Mouse (Mus musculus) cerebellum, postnatal 25 days (tissue): ENCODE measurements at regions not wholly inside any gene's neighbourhood (a gene's known extent, or its start where the extent isn't known, plus 50 kb on each side); places are given as distances from the start of the nearest gene placed in this dataset.

ENCODE experiments used
- DNase-seq, 2 experiments: peaks; one replicate each; pipeline ENCODE4 v3.0.0; 2021; ENCODE audit warnings: mixed read lengths in 2 of 2

DNA sequence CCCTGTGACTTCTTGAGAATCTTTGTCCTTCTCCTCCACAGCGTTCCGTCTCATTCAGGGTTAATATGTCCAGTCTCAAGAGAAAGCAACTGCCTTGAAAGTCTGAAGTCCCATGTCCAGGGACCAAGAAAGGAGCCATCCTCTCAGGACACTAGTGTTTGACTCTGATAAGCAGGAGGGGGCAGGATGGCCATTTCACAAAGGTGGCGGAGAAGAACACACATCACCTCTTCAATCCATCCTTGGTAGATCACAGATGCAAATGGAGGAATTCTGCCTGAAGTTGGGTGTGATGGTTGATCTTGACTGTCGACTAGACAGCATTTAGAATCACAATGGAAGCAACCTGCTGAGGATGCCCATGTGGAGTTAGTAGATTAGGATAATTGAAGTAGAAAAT, 360.9 kb downstream of the Cd83 start:
- no peak for DNase-seq

DNA sequence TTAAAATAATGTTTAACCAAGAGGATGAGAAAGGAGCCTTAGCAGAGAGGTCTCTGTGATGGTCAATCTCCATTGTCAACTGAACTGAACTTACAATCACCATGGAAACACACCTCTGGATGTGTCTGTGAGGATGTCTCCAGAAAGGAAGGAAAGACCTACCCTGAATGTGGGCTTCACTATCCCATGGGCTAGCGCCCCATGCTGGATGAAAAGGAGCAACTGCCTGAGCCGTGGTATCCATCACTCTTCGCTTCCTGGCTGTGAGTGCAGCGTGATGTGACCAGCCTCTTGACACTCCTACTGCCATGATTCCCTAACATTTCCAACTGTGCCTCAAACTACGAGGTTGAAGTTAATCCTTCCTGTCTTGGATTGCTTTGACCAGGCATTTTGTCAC, 363.3 kb downstream of the Cd83 start:
- DNase-seq, result no peak

DNA sequence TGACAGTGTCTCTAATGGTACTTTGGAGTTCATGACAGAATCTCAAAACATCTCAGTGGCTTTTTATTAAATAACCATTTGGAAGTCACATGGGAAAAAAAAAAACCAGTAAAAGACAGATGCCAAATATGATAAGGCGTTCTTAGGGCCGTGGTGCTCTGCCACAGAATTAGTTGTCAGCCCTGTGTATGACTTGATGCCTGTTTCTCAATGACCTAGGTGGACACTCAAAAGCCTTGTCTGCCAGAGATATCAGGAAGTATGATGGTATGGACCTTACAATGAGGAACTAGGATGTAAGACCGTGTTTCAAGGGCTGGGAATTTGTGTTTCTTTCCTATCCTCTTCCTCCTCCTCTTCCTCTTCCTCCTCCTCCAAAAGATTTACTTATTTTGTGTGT, 364.9 kb downstream of the Cd83 start:
- no peak for DNase-seq

DNA sequence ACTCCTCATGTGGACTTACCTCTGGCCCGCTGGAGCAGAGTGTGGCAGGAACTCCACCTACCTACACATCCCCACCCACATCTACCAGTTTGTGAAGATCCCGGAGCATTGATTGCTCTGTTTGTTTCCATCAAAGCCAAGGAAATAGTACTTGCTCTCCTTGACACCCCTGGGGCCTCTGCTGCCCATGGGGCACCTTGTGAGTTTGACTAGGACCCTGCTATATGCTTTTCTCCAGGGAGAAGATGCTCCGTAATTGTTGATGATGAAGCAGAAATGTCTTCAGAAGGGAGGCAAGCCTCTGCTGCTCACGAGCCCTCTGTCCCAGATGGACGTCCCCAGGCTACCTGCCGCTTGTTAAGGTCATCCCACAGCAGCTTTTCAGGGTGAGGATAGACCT, 367.0 kb downstream of the Cd83 start:
- DNase-seq, result no peak

DNA sequence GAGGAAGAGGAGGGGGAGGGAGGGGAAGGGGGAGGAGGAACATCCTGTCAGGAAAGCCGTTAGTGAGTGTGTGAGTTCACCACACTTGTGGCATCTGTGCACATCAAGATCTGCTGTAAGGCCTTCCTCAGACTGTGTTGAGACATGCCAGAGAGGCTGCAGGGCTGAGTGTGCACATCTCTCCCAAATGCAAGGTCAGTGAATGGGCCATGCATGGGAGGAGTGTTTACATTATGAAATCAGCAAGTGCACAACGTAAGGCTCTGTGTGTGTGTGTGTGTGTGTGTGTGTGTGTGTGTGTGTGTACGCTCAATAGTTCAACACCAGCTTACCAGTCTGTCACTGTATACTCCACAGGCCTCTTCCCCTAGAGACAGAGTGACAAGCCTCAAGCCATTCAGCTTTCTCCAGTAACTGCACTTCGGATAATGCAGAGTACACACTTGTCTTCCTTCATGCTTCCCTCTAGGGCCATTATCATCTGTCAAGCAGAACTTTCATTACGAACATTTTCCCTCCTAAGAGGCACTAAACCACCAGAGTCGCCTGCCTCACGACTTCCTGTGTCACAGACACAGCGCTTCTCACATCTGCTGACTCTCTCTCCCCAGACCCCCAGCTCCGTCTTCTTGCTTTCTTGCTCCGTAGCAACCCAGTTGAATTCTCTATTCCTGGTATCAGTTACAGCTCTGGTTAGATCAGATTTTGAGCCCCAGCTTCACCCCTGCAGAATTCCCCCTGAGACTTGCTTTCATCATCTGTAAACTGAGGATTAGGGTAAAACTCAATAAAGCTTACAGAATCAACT, 368.4 kb downstream of the Cd83 start:
- no peak for DNase-seq

DNA sequence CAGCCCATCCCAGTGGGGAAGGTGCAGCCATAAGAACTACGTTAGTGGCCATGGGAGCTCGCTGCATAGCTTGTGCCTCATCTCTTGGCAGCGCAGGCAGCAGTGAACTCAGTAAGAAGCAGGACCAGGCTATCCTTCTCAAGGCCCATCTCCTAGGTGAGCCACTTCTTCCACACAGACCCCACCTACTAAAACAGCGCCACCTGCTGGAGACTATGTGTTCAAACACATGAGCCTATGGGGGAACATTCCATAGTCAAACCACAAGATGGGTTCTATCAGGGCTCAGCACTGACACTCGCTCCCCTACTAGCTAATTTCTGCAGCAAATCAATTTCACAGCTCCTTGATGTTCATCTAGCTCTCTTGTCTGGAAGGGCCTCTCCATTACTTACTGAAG, 369.2 kb downstream of the Cd83 start:
- no peak for DNase-seq

DNA sequence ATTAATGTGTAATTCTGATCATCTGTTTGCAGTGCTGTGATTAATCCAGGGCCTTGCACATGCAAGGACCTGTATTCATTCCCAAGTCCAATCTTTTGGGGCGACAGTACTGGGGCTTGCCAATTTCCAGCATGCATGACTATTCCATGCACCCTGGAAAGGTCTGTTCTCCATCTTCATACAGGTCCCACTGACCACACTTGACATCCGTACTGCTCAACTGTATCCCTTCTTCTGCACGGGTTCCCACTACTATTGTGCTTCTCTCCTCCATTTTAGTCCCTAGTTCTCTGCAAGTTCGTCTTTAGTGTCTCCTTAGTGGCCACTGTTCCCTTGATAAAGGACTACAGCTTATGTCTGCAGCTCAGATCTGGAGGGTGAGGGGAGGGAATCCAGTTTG, 371.4 kb downstream of the Cd83 start:
- DNase-seq, result no peak

DNA sequence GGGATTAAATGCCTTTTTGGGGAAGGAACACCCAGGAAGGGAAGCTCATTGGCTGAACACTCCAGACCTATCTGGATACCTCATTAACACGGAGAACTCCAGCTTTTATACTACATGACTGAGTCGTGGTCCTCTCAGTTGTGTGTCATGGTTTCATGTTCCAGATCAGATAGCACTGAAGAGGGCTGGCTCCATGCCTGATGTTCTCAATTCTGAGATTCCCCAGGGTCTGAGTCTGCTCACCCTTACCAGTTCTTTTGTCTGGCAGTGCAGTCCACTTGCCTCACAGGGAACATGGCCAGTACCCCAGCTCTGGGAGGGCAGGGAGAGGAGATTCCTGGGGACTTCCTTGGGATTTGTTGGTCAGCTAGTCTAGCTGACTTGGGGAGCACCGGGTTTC, 372.0 kb downstream of the Cd83 start:
- DNase-seq, result no peak

DNA sequence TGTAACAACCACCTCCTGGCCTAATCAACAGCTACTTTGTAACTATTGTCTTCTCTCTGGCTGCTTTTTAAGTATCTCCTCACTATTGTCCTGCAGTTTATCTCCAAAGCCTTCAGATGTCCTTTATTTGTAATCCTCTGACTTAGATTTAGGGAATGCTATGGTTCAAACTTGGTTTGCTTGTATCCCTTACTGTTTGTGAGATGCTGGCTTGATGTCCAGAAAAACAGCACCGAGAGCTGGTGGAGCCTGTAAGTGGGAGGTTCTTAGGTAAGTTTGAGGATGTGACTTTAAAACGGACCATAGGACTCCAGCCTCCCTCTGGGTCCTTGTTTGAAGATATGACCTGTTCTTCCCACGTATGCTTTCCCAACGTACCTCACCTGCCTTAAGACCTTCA, 372.7 kb downstream of the Cd83 start:
- DNase-seq, result no peak

DNA sequence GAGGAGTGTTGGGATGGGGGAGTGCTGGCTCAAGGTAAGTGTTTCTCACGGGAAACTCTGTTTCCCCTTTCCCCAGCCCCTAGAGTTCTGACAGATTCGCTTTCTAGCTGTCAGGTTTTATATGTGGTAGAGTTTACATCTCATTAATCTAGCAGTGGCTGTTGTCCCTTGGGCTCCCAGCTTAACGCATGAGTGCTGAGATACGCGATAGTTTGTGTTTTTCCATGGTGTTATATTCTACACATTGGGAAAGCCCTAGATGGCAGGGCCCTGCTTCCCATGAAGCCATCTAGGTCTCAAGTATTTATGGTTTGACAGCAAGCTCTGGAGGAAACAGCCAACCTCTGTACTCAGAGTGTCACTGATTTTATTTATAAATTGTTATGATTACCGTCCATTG, 373.8 kb downstream of the Cd83 start:
- no peak for DNase-seq

DNA sequence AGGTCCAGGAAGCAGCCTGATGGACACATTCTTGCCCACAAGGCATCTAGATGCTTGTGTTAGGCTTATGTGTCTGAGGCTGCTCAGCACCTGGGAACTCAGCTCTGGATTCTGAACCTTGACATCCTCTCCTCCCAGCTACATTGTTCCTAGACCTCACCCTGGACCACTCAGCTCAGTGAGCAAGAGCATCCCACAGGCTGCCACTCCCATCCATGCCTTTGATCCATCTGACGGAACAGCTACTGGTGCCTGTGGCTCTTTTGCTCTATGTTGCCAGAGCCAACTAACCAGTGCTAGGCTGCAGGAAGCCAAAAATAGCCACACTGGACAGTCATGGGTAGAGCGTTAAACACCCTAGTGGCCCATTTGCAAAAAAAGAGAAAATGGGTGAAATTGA, 374.8 kb downstream of the Cd83 start:
- peak in 1 of 2 experiments; percentile 17 for DNase-seq

DNA sequence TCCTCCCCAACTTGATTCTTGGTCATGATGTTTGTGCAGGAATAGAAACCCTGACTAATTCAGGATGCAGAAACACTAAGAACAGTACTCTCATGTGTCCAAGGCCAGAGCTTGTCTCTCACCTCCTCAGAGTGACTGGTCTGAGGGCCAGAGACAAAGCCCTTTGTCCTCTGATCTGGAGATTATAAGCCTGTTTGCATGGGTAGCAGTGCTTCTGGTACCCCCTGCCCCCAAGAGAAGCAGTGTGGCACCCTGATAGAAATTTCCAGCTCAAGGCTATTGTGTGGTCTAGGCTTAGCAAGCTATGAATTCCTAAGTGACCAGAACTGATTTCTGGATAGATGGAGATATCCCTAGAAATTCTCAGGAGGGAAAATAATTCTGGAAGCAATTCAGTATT, 380.2 kb downstream of the Cd83 start:
- no peak for DNase-seq

DNA sequence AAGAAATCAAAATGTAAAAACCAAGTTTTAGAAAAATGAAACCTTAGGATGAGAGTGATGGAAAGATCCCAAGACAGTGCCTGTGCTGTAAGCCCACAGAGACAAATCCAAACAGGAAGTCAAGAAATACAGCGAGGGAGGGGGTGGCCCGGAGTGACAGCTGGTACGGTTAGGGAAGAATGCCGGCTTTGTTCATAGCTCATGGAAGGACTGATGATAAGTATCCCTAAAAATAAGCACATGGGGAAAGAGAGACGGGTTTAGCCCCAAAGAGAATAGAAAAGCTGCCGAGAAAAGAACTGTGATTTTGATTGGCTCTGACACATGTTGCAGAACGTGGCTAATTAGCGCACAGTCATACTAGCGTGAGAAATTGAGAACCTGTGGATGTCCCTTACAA, 382.6 kb downstream of the Cd83 start:
- DNase-seq, result no peak

DNA sequence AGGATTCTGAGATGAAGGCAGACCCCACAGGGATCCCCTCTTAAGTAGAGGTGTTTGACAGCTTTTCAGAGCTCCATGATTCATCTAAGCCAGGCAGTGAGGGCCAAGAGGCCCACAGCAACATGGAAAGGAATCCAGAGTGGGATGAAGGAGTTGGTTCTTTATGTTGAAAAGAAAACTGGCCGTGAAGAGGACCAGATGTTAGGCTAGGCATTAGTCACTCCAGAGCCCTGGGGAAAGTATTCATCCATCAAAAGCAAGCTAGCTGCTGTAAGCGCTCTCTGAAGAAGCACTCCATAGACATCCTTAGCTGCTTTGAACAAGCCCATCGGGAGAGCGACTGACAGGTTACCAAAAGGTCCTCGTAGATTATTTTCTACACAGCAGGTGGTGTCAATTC, 383.6 kb downstream of the Cd83 start:
- DNase-seq, result no peak

DNA sequence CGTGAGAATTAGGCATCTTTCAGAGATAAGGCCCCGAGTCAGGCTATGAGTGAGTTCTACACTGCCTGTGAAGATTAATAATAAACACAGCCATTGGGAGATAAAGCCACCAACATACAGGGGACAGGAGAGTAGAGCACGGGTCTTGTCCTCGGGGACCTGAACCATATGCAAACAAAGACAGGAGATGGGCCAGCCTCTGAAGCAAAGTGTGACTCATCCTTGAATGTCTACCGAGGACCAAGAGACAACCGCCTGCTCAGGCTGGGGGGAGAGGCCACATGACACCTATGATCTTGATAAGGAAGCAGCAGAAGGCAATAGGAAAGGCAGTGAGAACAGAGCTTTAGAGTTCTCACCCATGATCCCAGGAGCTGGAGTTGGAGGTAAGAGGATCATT, 387.1 kb downstream of the Cd83 start:
- DNase-seq, result no peak

DNA sequence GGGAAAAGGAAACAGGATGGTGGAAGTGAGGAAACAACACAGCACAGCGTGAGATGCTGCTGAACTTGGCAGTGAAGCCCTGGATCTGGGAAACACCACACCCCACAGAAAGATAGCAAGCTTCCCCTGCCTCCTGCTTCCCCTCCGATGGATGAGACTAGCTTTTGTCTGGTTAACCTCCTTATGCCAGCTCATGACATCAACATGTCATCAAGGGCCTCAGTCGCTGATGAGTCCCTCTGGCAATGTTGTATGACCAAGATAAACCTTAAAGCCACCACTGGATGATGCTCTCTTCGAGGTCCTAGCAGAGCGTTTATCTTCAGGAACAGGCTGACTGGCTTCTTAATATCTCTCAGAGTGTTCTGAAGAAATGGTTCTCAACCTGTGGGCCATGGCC, 388.1 kb downstream of the Cd83 start:
- DNase-seq, result no peak

DNA sequence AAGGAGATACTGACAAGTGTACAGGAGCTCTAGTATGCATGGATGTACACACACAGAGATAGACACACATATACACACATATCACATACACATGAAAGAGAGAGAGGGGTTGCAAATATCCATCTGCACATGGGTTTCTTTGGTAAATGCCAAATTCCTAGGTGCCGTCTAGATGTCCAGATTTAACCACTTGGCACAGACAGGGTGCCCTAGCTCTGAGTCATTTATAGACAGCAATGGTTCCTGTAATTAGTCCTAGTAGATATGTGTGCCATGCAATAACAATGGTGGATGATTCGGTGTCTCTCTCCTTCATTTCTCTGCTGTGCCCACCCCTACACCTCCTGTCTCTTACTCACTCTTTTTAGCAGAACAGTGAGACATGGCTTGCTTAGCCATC, 389.7 kb downstream of the Cd83 start:
- DNase-seq, result no peak

DNA sequence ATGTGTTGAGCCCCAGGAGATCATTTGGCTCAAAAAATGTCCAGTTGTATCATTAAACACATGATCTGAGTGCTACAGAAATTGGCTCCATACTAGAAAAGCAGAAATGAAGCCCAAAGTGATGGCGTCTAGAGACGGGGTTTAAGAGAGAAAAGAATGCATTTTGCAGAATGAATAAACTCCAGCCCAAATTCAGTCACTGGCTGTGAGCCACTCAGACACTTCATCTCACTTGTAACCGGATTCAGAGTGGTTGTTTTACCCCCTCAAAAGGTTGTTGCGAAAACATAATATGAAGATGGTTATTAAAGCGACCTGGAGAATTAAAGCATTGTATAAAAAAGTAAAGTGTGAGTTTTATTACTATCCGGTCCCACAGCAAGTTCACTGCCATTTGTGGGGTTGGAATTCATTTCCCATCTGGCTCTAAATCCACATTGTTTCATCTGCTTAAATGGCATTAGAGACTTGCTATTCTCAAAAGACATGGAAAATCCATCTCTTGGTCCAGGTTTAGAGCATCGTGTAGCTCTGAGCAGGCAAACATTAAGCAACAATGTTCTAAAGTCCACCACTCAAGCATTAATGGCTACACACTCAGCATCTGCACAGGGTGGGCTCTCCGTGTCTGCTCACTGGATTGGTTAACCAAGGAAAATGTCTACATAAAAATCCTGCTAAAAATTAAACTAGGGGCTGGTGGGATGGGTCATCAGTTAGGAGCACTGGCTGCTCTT, 390.9 kb downstream of the Cd83 start:
- no peak for DNase-seq

DNA sequence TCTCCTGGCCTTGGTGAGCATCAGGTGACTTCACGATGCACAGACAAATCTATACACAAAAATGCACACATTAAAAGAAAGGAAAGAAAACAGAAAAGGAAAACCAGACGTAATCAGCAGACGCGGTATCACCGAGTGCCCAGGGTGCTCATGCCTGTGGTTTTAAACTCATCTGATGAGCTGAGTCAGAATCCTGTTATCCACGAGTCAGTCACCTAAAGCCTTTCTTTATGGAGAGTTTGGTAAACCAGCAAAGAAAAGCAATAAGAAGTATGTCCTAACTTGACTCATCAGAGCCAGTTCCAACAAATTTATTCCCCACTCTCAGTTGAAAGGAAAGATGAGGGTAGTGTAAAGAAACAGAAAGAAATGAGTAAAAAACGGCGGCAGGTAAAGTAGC, 391.5 kb downstream of the Cd83 start:
- DNase-seq, result no peak

DNA sequence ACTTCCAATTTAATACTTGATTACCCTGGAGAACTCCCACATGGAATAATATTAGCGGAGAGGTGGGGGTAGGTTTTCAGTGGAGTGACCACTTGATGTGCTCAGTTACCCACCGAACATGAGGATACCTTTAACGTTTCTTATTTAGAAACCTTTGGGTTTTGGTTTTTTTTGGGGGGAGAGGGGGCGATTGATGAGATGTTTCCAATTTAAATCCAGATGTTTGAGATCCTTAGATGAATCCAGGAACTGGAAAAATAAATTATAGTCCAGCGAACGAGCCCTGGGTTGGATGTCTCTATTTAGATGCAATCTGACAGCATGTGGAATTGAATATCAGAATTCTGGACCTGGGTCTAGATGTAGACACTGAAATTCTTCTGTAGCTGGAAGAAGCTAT, 393.4 kb downstream of the Cd83 start:
- no peak for DNase-seq

DNA sequence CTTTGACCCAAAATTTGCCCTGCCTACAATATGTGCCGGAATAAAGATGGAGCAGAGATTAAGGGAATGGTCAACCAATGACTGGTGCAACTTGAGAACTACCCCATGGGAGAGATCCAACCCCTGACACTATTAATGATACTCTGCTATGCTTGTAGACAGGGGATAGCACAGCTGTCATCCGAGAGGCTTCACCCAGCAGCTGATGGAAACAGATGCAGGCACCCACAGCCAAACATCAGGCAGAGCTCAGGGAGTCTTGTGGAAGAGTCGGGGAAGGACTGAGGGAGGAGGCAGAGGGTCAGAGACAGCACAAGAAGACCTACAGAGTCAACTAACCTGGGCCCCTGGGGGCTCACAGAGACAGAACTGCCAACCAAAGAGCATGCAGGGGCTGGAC, 395.8 kb downstream of the Cd83 start:
- no peak for DNase-seq

DNA sequence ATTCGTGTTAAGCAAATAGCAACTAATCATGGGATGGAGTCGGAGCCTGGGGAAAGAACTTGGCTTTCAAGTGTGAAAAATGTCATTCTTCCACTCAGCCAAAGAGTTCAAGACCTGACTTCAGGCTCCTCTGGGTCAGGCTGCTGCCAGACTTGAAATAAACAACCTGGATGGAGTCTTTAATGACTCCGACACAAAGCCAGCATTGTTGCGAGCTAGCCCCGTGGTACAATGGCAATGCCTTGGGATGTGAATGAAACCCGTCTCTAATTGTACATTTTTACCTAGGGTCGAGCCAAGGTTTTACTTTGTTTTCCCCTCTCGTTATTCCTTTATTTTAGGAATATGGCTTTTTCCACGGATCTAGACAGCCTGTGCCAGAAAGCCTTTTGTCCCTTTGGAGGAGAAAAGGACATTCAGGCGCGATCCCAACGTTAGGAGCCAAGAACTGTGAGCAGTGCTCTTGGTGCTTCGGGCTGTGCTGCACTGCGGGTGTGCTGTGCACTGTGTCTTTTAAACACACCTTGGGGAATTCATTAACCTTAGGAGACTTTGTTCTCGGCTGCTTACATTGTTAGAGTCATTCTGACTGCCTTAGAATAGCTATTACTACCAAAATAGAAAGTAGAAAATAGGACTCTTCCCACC, 398.1 kb downstream of the Cd83 start:
- DNase-seq, result no peak

DNA sequence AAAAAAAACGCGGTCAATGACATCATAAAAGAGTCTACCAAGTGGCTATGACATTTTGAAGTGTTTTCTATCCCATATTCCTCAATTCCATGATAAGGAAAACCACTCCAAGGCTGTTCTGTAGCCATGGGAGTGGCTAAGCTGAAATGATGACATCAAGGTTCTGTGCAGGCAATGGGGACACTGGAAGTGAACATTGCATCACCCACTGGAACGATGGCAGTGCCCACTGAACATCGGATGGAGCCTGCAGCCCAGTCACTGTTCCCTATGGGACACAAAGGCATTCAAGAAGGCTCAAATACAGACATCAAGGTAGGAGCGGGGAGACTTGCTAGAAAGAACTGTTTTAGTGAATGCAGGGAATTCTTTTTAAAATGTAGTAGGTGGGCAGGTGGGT, 410.8 kb downstream of the Cd83 start:
- no peak for DNase-seq

DNA sequence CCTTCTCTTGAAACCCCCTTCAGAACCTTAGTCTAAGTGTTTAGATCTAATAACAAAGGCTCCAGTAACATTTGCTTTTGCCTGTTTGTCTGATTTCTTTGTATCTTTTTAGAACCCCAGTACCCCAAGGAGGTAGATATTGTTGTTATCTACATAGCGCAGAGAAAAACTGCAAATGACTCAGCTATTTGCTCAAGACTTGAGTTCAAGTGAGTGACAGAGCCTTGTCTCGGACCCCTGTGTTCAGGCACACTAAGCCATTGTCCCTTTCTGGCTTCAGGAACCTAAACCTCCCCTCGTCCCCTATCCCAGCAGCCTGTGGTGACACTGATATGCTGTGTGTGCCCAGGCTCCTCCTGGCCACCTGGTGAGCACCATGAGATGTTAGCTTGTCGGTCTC, 421.5 kb downstream of the Cd83 start:
- no peak for DNase-seq
